Comparison of ENCODE assay signal across 31 mouse cellular contexts in genomic region chr3:61415883-61416282, GRCm38 (mm10). TPM values are rescaled to one million over a fixed set of nuclear protein-coding genes. Genes with fewer than 3 reads are reported as not detected.
DNase-seq lines count a peak whose midpoint lies in the region; ATAC-seq and TF ChIP-seq lines count a peak whose summit lies in the region.
"Had no signal": no experiment of that assay in that cellular context is flagged by ENCODE, and none has a peak within 500 bp of the region (broad histone marks: within the 10 kb centered on the region; RNA-seq: fewer than 3 reads in every experiment).

No protein-coding gene starts in this region.

- ATAC-seq in hindbrain, embryonic 11.5 days (ENCODE audit: low FRiP score), result peak; percentile 47; the same call in 1 of the 2 replicates
- no peak for ATAC-seq in hindbrain, embryonic 13.5 days (ENCODE audit: low FRiP score)
- ATAC-seq: CD4-positive, CD25-positive, alpha-beta regulatory T cell, adult 4 months; inflammation-experienced regulatory T-cells, adult 6 months had no signal

- TF ChIP-seq POLR2A in bone marrow macrophage, adult 2 months (IDR thresholded peaks at IDR 0.05; ENCODE audit: borderline replicate concordance, low read depth, low read length), result no peak

- H3K36me3 ChIP-seq in hindbrain, embryonic 11.5 days (ENCODE audit: control insufficient read depth, insufficient read depth, low read length), result no peaks in the 10 kb centered on the region
- no peaks in the 10 kb centered on the region for H3K36me3 ChIP-seq in hindbrain, embryonic 13.5 days
- H3K36me3 ChIP-seq in macrophage (ENCODE audit: inconsistent target), result no peaks in the 10 kb centered on the region
- H3K36me3 ChIP-seq: embryonic facial prominence, embryonic 13.5 days; forebrain, embryonic 12.5 days; hindbrain, embryonic 10.5 days; limb, embryonic 13.5 days; liver, embryonic 13.5 days; neural tube, embryonic 13.5 days had no signal

- WGBS in hindbrain, embryonic 11.5 days, result 65% methylated on average over 1 of the region's 1 CpGs
- 62% methylated on average over 1 of the region's 1 CpGs for WGBS in hindbrain, embryonic 13.5 days
- 6% methylated on average over 1 of the region's 1 CpGs for WGBS in macrophage (ENCODE audit: missing documents)

- H3K9me3 ChIP-seq in hindbrain, embryonic 11.5 days (ENCODE audit: control insufficient read depth, low read length), result no peaks in the 10 kb centered on the region
- no peaks in the 10 kb centered on the region for H3K9me3 ChIP-seq in hindbrain, embryonic 13.5 days
- H3K9me3 ChIP-seq: embryonic facial prominence, embryonic 13.5 days; forebrain, embryonic 12.5 days; hindbrain, embryonic 10.5 days; limb, embryonic 13.5 days; liver, embryonic 13.5 days; neural tube, embryonic 13.5 days had no signal

- H3K27me3 ChIP-seq in hindbrain, embryonic 11.5 days (ENCODE audit: control insufficient read depth, insufficient read depth, low read length), result no peaks in the 10 kb centered on the region
- H3K27me3 ChIP-seq in hindbrain, embryonic 13.5 days, result no peaks in the 10 kb centered on the region
- H3K27me3 ChIP-seq: embryonic facial prominence, embryonic 13.5 days; forebrain, embryonic 12.5 days; limb, embryonic 13.5 days; liver, embryonic 13.5 days; neural tube, embryonic 13.5 days had no signal

- no peak overlapping the region for H3K4me3 ChIP-seq in hindbrain, embryonic 11.5 days (ENCODE audit: low read depth, low read length)
- no peak overlapping the region for H3K4me3 ChIP-seq in hindbrain, embryonic 13.5 days
- 0 out of 2 replicates have a peak overlapping the region, but pooled peaks have one; percentile 33 for H3K4me3 ChIP-seq in bone marrow macrophage, adult 2 months (ENCODE audit: insufficient read depth, low read length)
- H3K4me3 ChIP-seq in macrophage (ENCODE audit: inconsistent target), result no peak overlapping the region
- H3K4me3 ChIP-seq: embryonic facial prominence, embryonic 13.5 days; erythroblast, embryonic 14.5 days; forebrain, embryonic 12.5 days; hindbrain, embryonic 10.5 days; limb, embryonic 13.5 days; liver, embryonic 13.5 days; neural tube, embryonic 13.5 days had no signal

- H3K27ac ChIP-seq in hindbrain, embryonic 11.5 days (ENCODE audit: low read depth, low read length), result no peak overlapping the region
- H3K27ac ChIP-seq in hindbrain, embryonic 13.5 days, result no peak overlapping the region
- peak overlapping the region; percentile 100 for H3K27ac ChIP-seq in bone marrow macrophage, adult 2 months (ENCODE audit: insufficient read depth, low read depth, low read length)
- H3K27ac ChIP-seq in macrophage, result peak overlapping the region; percentile 98
- H3K27ac ChIP-seq: embryonic facial prominence, embryonic 13.5 days; forebrain, embryonic 12.5 days; hindbrain, embryonic 10.5 days; limb, embryonic 13.5 days; liver, embryonic 13.5 days; neural tube, embryonic 13.5 days had no signal

- TF ChIP-seq CTCF in bone marrow macrophage, adult 2 months (IDR thresholded peaks at IDR 0.05; ENCODE audit: low read depth, low read length), result no peak

- no peaks in the 10 kb centered on the region for H3K79me2 ChIP-seq in macrophage (ENCODE audit: inconsistent target)

- DNase-seq in hindbrain, embryonic 11.5 days (ENCODE audit: low spot score), result no peak
- peak; percentile 46 for DNase-seq in lung, postnatal 36 days
- no peak for DNase-seq in lung, postnatal 4 days
- no peak for DNase-seq in adrenal gland, postnatal 4 days (ENCODE audit: low spot score in 2 of 2)
- no peak for DNase-seq in thymus, postnatal 4 days
- DNase-seq: adrenal gland, postnatal 36 days; cerebellum, adult 2 months; cerebellum, postnatal 25 days; embryo, embryonic 11 days; kidney, adult 18-20 months; kidney, postnatal 4 days; liver, embryonic 13.5 days; retina, postnatal 1 day; right cerebral cortex, postnatal 25 days; thymus, postnatal 14 days had no signal

- no peak overlapping the region for H3K9ac ChIP-seq in hindbrain, embryonic 11.5 days (ENCODE audit: low read depth, low read length)
- H3K9ac ChIP-seq in hindbrain, embryonic 13.5 days, result no peak overlapping the region
- H3K9ac ChIP-seq: embryonic facial prominence, embryonic 13.5 days; forebrain, embryonic 12.5 days; limb, embryonic 13.5 days; liver, embryonic 13.5 days; neural tube, embryonic 13.5 days had no signal

- no peaks in the 10 kb centered on the region for H3K4me1 ChIP-seq in hindbrain, embryonic 11.5 days (replicated peaks; ENCODE audit: control insufficient read depth, insufficient read depth, low read length)
- H3K4me1 ChIP-seq in hindbrain, embryonic 13.5 days (replicated peaks), result no peaks in the 10 kb centered on the region
- peaks cover 49% of the 10 kb centered on the region for H3K4me1 ChIP-seq in bone marrow macrophage, adult 2 months (ENCODE audit: control insufficient read depth, insufficient read depth, low read length)
- H3K4me1 ChIP-seq: hindbrain, embryonic 10.5 days; limb, embryonic 13.5 days; liver, embryonic 13.5 days; neural tube, embryonic 13.5 days had no signal

- no peak overlapping the region for H3K4me2 ChIP-seq in hindbrain, embryonic 11.5 days (replicated peaks; ENCODE audit: low read depth, low read length)
- no peak overlapping the region for H3K4me2 ChIP-seq in hindbrain, embryonic 13.5 days
- H3K4me2 ChIP-seq: embryonic facial prominence, embryonic 13.5 days; forebrain, embryonic 12.5 days; heart, embryonic 11.5 days; limb, embryonic 13.5 days; liver, embryonic 13.5 days; neural tube, embryonic 13.5 days had no signal

RNA-seq across cellular contexts. Expression of gene B430305J03Rik, which starts 50.1 kb away (rescaled TPM):
- polyA plus RNA-seq in hindbrain, embryonic 11.5 days (2014; fragmentation: Nextera tagmentation; extraction: Ambion mirVana), result not detected in 2 replicates
- polyA plus RNA-seq in hindbrain, embryonic 13.5 days (2015; fragmentation: Nextera tagmentation; extraction: Ambion mirVana), result not detected in 2 replicates
- polyA plus RNA-seq in bone marrow macrophage, adult 2 months (2012; ENCODE audit: insufficient read depth, insufficient read length, missing spikeins), result 1.9 and 2.7 TPM in 2 replicates
- total RNA-seq in macrophage (2018; cell fraction: chromatin; rRNA removed), result 10 to 100 TPM in 13 of 26 experiments, 1 to 10 TPM in 13; 2.3 to 22.2 (median 10.4) TPM
- total RNA-seq in macrophage (2018; cell fraction: cytosol; rRNA removed), result 10 to 100 TPM in 7 of 26 experiments, 1 to 10 TPM in 19; 4.1 to 12.4 (median 8.0) TPM
- 10 to 100 TPM in 22 of 26 experiments, 1 to 10 TPM in 4; 6.6 to 32.9 (median 19.3) TPM for total RNA-seq in macrophage (2018; cell fraction: nucleus; rRNA removed)
- polyA plus RNA-seq in macrophage (2018), result 1.9 to 4.8 TPM (median 2.3 TPM) in 3 replicates
- total RNA-seq in adrenal gland, postnatal 4 days (2021), result under 1 TPM; 0.28 to 0.34 TPM
- total RNA-seq: gastrocnemius, adult 18-20 months had no signal
- polyA plus RNA-seq: CD4-positive, CD25-positive, alpha-beta regulatory T cell, adult 4 months; embryonic facial prominence, embryonic 13.5 days; erythroblast, embryonic 14.5 days; forebrain, embryonic 12.5 days; heart, embryonic 11.5 days; heart, postnatal 0 days; hindbrain, embryonic 10.5 days; inflammation-experienced regulatory T-cells, adult 6 months; kidney, embryonic 16.5 days; limb, embryonic 13.5 days; liver, embryonic 13.5 days; lung, embryonic 16.5 days; neural tube, embryonic 13.5 days had no signal

RNA-seq across cellular contexts. Expression of gene Rap2b, which starts 54.4 kb away (rescaled TPM):
- 13.4 and 13.8 TPM in 2 replicates for polyA plus RNA-seq in hindbrain, embryonic 11.5 days (2014; fragmentation: Nextera tagmentation; extraction: Ambion mirVana)
- polyA plus RNA-seq in hindbrain, embryonic 13.5 days (2015; fragmentation: Nextera tagmentation; extraction: Ambion mirVana), result 11.6 and 12.3 TPM in 2 replicates
- polyA plus RNA-seq in bone marrow macrophage, adult 2 months (2012; ENCODE audit: insufficient read depth, insufficient read length, missing spikeins), result 62.7 and 64.1 TPM in 2 replicates
- 100 to 1,000 TPM in 5 of 26 experiments, 10 to 100 TPM in 21; 24.7 to 149 (median 75.7) TPM for total RNA-seq in macrophage (2018; cell fraction: chromatin; rRNA removed)
- total RNA-seq in macrophage (2018; cell fraction: cytosol; rRNA removed), result 100 to 1,000 TPM in 21 of 26 experiments, 10 to 100 TPM in 5; 83.8 to 180 (median 125) TPM
- 100 to 1,000 TPM in 25 of 26 experiments, 10 to 100 TPM in 1; 96.2 to 250 (median 160) TPM for total RNA-seq in macrophage (2018; cell fraction: nucleus; rRNA removed)
- polyA plus RNA-seq in macrophage (2018), result 53.2 to 99.0 TPM (median 56.2 TPM) in 3 replicates
- 1 to 10 TPM; 8.3 to 8.6 TPM for total RNA-seq in adrenal gland, postnatal 4 days (2021)

Comparison
In these comparisons a context has a peak if more than half of its experiments do, and no peak if none do; other contexts are left out.
1. H3K27ac ChIP-seq: peak in bone marrow macrophage, adult 2 months (single experiment) and macrophage (single experiment); none in hindbrain, embryonic 11.5 days (single experiment) and hindbrain, embryonic 13.5 days (single experiment).